Mouse (Mus musculus): ENCODE measurements around the gene Nr1d2. TPM values are rescaled to one million over a fixed set of nuclear protein-coding genes. Genes with fewer than 3 reads are reported as not detected.
"Not testable (repeated sequence)": the region's sequence is repeated elsewhere in the genome, so short reads cannot be mapped to it uniquely, and the experiment has no call there.

Gene Nr1d2
- total and polyA plus RNA-seq, 3 experiments = 4.5 to 8.4 (median 6.8) TPM

DNA sequence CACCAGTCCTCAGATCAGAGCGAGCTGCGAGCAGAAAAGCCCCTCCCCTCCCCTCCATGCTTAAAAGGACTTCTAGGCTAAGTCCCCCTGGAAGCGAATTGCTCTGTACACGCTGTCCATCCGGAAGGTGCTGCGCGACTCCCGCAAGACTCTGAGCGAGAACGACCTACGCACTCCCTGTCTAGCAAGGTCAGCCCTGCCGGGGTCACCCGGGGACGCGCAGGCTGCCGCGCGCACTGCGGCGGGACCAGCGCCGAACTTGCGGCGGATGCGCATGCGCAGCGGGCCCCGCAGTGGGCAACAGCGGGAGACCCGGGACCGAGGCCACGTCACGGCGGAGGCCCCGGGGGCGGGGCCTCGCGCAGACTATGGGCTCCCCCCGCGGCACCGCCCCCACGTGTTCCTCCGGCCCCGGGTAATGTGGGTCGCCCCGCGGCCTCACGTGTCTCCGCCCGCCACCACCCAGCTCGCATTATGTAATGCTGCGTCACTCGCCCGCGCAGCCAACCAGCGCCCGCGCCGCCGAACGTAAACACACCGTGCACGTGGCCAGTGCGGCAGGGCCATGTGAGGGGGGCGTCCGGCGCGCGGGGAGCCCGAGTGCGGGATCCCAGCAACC is 687 bp downstream of the Nr1d2 start (continued):
- TF ChIP-seq ZC3H11A (IDR thresholded peaks at IDR 0.05; ENCODE audit: low read depth, low read length) (no peak), CHD1 (IDR thresholded peaks at IDR 0.05; ENCODE audit: low read depth, low read length) (no peak), JUND (conservative IDR thresholded peaks at IDR 0.05; ENCODE audit: low read depth, low read length) (no peak), ZKSCAN1 (IDR thresholded peaks at IDR 0.05; ENCODE audit: borderline replicate concordance, low read depth, low read length) (no peak), CTCF (conservative IDR thresholded peaks at IDR 0.05 in 1 of 2, IDR thresholded peaks at IDR 0.05 in 1 of 2; ENCODE audit: low read depth in 2 of 2, low read length in 2 of 2) (no peak), IRF4 (IDR thresholded peaks at IDR 0.05; ENCODE audit: low read depth, low read length) (no peak), TBP (conservative IDR thresholded peaks at IDR 0.05; ENCODE audit: low read depth, low read length) (0 out of 2 replicates have a peak, but pooled peaks have one; percentile 25), PAX5 (IDR thresholded peaks at IDR 0.05; ENCODE audit: low read length) (no peak), MAFK (IDR thresholded peaks at IDR 0.05; ENCODE audit: insufficient replicate concordance, low read length) (no peak), NELFE (IDR thresholded peaks at IDR 0.05; ENCODE audit: low read depth, low read length) (peak; percentile 81), TCF12 (IDR thresholded peaks at IDR 0.05; ENCODE audit: low read depth, low read length) (peak; percentile 60; the same call in 1 of the 2 replicates)

DNA sequence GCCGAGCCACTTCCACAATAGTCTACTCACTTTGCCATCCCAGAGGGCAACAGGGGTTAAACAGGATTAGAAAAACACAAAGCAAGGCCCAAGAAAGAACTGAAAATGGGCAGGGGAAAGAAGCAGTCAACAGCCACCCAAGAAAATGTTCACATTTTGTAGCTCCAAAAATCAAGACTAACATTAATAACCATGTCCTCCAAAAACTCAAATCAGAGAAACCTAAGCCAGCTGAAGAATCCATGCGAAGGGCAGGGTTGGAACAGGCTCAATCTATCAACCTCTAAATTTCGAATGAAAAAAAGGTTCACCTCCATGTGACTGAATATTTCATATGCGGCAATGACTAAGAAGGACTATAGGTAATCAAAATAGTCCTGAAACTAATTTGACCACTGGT is 1.5 kb downstream of the Nr1d2 start:
- Histone ChIP-seq H3K36me3 (replicated peaks in 1 of 2; ENCODE audit: control insufficient read depth in 1 of 2, insufficient read depth in 1 of 2, low read length in 1 of 2) (no peaks in the 10 kb centered on the region), H3K27me3 (replicated peaks) (peaks cover 11% of the 10 kb centered on the region), H3K79me2 (replicated peaks; ENCODE audit: control insufficient read depth, extremely low read depth, insufficient read depth, poor library complexity, severe bottlenecking) (no peaks in the 10 kb centered on the region), H3K4me3 (replicated peaks in 1 of 3; ENCODE audit: low read depth in 2 of 3, low read length in 2 of 3, poor library complexity in 1 of 3) (peak overlapping the region in 2 of 3 experiments; percentile 60 to 67), H3K4me2 (ENCODE audit: insufficient read depth, low read depth, poor library complexity, severe bottlenecking) (peak overlapping the region; percentile 83), H3K9me3 (replicated peaks; ENCODE audit: low read length) (no peaks in the 10 kb centered on the region), H3K4me1 (ENCODE audit: control insufficient read depth in 1 of 2, insufficient read depth in 2 of 2) (peaks cover 0 to 45% of the 10 kb centered on the region in 2 experiments; a peak in 2 of 4 replicates), H3K27ac (ENCODE audit: insufficient read depth, low read depth) (no peak overlapping the region), H3K9ac (ENCODE audit: insufficient read depth, low read depth) (peak overlapping the region; percentile 56)
- in situ Hi-C loops (cut with MboI; ENCODE audit: low pct_ligation_motif_present, low pct_unique_long_range_greater_than_20kb, low sequenced_read_pairs) = loop anchor here (5.0 kb wide), 1 partner anchor 35 kb away; the partner anchor contains the start of genes Nkiras1 and Rpl15
- no peak for DNase-seq (ENCODE audit: extremely low read depth)
- dilution Hi-C loops (cut with MboI; ENCODE audit: extremely low pct_ligation_motif_present, extremely low pct_unique_long_range_greater_than_20kb, low sequenced_read_pairs) = no loop called here
- no peak for TF ChIP-seq JUN (IDR thresholded peaks at IDR 0.05; ENCODE audit: insufficient read depth, low read depth, low read length)
- TF ChIP-seq MAX (IDR thresholded peaks at IDR 0.05; ENCODE audit: low read length) = 0 out of 2 replicates have a peak, but pooled peaks have one; percentile 3
- no peak for TF ChIP-seq ZNF384 (IDR thresholded peaks at IDR 0.05; ENCODE audit: low read depth, low read length)
- TF ChIP-seq ETS1 (conservative IDR thresholded peaks at IDR 0.05; ENCODE audit: low read depth, low read length) = no peak

DNA sequence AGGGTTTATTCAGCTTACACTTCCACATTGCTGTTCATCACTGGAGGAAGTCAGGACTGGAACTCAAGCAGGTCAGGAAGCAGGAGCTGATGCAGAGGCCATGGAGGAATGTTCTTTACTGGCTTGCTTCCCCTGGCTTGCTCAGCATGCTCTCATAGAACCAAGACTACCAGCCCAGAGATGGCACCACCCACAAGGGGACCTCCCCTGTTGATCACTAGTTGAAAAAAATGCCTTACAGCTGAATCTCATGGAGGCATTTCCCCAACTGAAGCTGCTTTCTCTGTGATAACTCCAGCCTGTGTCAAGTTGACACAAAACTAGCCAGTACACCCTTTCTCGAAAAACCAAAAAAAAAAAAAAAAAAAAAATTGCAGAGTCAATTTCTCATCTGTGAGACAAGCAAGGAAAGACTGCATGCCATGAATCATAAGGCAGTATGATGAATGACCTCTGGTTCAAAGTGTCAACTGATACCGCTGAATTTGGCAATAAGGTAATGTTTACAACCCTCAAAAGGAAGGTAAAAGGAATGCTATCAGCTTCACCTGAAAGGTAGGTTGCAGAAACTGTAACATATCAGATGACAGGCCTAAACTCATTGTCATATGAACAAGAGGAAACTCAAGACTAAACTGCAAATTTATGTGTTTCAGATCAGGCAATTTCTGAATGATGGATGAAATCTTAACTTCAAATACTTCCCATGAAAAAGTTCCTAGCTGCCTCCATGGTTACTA is 2.3 kb downstream of the Nr1d2 start:
- TF ChIP-seq ZNF384 (IDR thresholded peaks at IDR 0.05; ENCODE audit: low read depth, low read length) = peak; percentile 58
- Histone ChIP-seq H3K27me3 (replicated peaks) (peaks cover 11% of the 10 kb centered on the region), H3K4me2 (ENCODE audit: insufficient read depth, low read depth, poor library complexity, severe bottlenecking) (peak overlapping the region; percentile 83; the same call in 1 of the 2 replicates), H3K4me1 (ENCODE audit: control insufficient read depth in 1 of 2, insufficient read depth in 2 of 2) (peaks cover 0 to 45% of the 10 kb centered on the region in 2 experiments; a peak in 2 of 4 replicates)
- H3K9me3 ChIP-seq (replicated peaks; ENCODE audit: low read length); H3K79me2 ChIP-seq (replicated peaks; ENCODE audit: control insufficient read depth, extremely low read depth, insufficient read depth, poor library complexity, severe bottlenecking); H3K27ac ChIP-seq (ENCODE audit: insufficient read depth, low read depth); H3K9ac ChIP-seq (ENCODE audit: insufficient read depth, low read depth); H3K36me3 ChIP-seq (replicated peaks in 1 of 2; ENCODE audit: control insufficient read depth in 1 of 2, insufficient read depth in 1 of 2, low read length in 1 of 2); H3K4me3 ChIP-seq (replicated peaks in 1 of 3; ENCODE audit: low read depth in 2 of 3, low read length in 2 of 3, poor library complexity in 1 of 3); DNase-seq (ENCODE audit: extremely low read depth); dilution Hi-C loops (cut with MboI; ENCODE audit: extremely low pct_ligation_motif_present, extremely low pct_unique_long_range_greater_than_20kb, low sequenced_read_pairs): not testable (repeated sequence)
- in situ Hi-C loops (cut with MboI; ENCODE audit: low pct_ligation_motif_present, low pct_unique_long_range_greater_than_20kb, low sequenced_read_pairs) = loop anchor here (5.0 kb wide), 1 partner anchor 36 kb away; the partner anchor contains the start of genes Nkiras1 and Rpl15

Measured in CH12.LX (cell line).